25 mouse cellular contexts compared by ENCODE assay signal in the genomic region with DNA sequence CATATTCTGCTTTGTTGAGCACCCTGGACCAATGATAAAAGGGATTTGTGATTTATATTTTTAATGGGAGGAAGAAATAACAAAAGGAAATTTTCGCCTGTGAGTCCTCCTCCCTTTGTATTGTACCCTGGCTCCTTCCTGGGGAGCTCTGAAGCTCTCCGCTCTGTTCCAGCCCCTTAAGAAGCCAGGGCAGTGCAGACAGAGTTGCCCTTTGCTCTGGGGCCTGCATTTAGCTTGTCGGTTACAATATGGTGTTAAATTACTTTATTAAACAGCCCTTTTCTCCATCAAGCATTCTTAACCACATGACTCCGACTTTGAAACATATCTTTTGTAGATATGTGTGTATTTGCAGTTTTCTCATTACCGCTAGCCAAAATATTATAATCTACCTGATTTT.
A peak's percentile ranks its signal among the peaks of the same experiment; 100 is the strongest.
DNase-seq lines count a peak whose midpoint lies in the region; ATAC-seq and TF ChIP-seq lines count a peak whose summit lies in the region.
"Had no signal": no experiment of that assay in that cellular context is flagged by ENCODE, and none has a peak within 500 bp of the region (broad histone marks: within the 10 kb centered on the region; RNA-seq: fewer than 3 reads in every experiment).

No protein-coding gene starts in this region.

- H3K4me3 ChIP-seq in kidney, embryonic 16.5 days (ENCODE audit: low read length), result no peak overlapping the region
- H3K4me3 ChIP-seq in intestine, postnatal 0 days (ENCODE audit: low read depth, low read length), result no peak overlapping the region
- H3K4me3 ChIP-seq: forebrain, embryonic 10.5 days; heart, embryonic 10.5 days; liver, embryonic 15.5 days; lung, embryonic 15.5 days; megakaryocyte, embryonic 14.5 days; neural tube, embryonic 15.5 days had no signal

- H3K27me3 ChIP-seq in kidney, embryonic 16.5 days (ENCODE audit: insufficient read depth, low read length), result no peaks in the 10 kb centered on the region
- H3K27me3 ChIP-seq in intestine, postnatal 0 days (replicated peaks; ENCODE audit: control insufficient read depth, insufficient read depth, low read length), result no peaks in the 10 kb centered on the region
- H3K27me3 ChIP-seq: liver, embryonic 15.5 days; lung, embryonic 15.5 days; megakaryocyte, embryonic 14.5 days; neural tube, embryonic 15.5 days had no signal

- ATAC-seq in kidney, embryonic 16.5 days (ENCODE audit: low FRiP score, low TSS enrichment), result no peak
- ATAC-seq in intestine, postnatal 0 days, result no peak
- ATAC-seq: activated CD4-positive, CD25-positive, alpha-beta regulatory T cell, adult 4 months; forebrain, embryonic 16.5 days; inflammation-experienced regulatory T-cells, adult 6 months had no signal

- no peak for TF ChIP-seq CTCF in intestine, postnatal 0 days (IDR thresholded peaks at IDR 0.05; ENCODE audit: low read depth)

- peaks cover 6% of the 10 kb centered on the region; the same call in 1 of the 2 replicates for H3K4me1 ChIP-seq in kidney, embryonic 16.5 days (ENCODE audit: insufficient read depth, low read length)
- peaks cover 6% of the 10 kb centered on the region for H3K4me1 ChIP-seq in intestine, postnatal 0 days (replicated peaks; ENCODE audit: control insufficient read depth, insufficient read depth, low read length)
- H3K4me1 ChIP-seq: heart, embryonic 10.5 days; liver, embryonic 15.5 days; lung, embryonic 15.5 days; megakaryocyte, embryonic 14.5 days; neural tube, embryonic 15.5 days had no signal

- DNase-seq in kidney, adult 9 months, result peak; percentile 2
- peak; percentile 49 for DNase-seq in embryo, embryonic 10 days (ENCODE audit: low spot score)
- peak; percentile 20 for DNase-seq in embryo, embryonic 9.5 days (ENCODE audit: extremely low spot score)
- no peak for DNase-seq in ovary, postnatal 36 days (ENCODE audit: low spot score)
- no peak for DNase-seq in left cerebral cortex, adult 8-10 months (ENCODE audit: low spot score in 2 of 2)
- DNase-seq: adrenal gland, adult 8-10 months; cerebellum, adult 9-10 months; gastrocnemius, postnatal 10 days; heart, postnatal 4 days; kidney, postnatal 36 days; liver; lung, postnatal 36 days; thymus, adult 2 months had no signal

- WGBS in kidney, embryonic 16.5 days, result 51% methylated on average over 5 of the region's 5 CpGs
- 29% methylated on average over 5 of the region's 5 CpGs for WGBS in intestine, postnatal 0 days

- H3K9me3 ChIP-seq in kidney, embryonic 16.5 days (ENCODE audit: low read length), result no peaks in the 10 kb centered on the region
- no peaks in the 10 kb centered on the region for H3K9me3 ChIP-seq in intestine, postnatal 0 days (ENCODE audit: control insufficient read depth)
- H3K9me3 ChIP-seq: forebrain, embryonic 10.5 days; heart, embryonic 10.5 days; liver, embryonic 15.5 days; lung, embryonic 15.5 days; megakaryocyte, embryonic 14.5 days; neural tube, embryonic 15.5 days had no signal

- H3K27ac ChIP-seq in kidney, embryonic 16.5 days (ENCODE audit: low read length), result no peak overlapping the region
- H3K27ac ChIP-seq in intestine, postnatal 0 days (ENCODE audit: low read depth, low read length), result 0 out of 2 replicates have a peak overlapping the region, but pooled peaks have one; percentile 46
- H3K27ac ChIP-seq: forebrain, embryonic 10.5 days; heart, embryonic 10.5 days; liver, embryonic 15.5 days; lung, embryonic 15.5 days; neural tube, embryonic 15.5 days; stomach, postnatal 0 days had no signal

- no peak overlapping the region for H3K9ac ChIP-seq in kidney, embryonic 16.5 days (replicated peaks; ENCODE audit: low read length)
- no peak overlapping the region for H3K9ac ChIP-seq in intestine, postnatal 0 days (ENCODE audit: low read depth, low read length)
- H3K9ac ChIP-seq: liver, embryonic 15.5 days; lung, embryonic 15.5 days; neural tube, embryonic 15.5 days had no signal

- H3K36me3 ChIP-seq in kidney, embryonic 16.5 days (ENCODE audit: insufficient read depth, low read length), result no peaks in the 10 kb centered on the region
- no peaks in the 10 kb centered on the region for H3K36me3 ChIP-seq in intestine, postnatal 0 days (ENCODE audit: control insufficient read depth, insufficient read depth)
- H3K36me3 ChIP-seq: forebrain, embryonic 10.5 days; heart, embryonic 10.5 days; liver, embryonic 15.5 days; lung, embryonic 15.5 days; neural tube, embryonic 15.5 days had no signal

- H3K4me2 ChIP-seq in kidney, embryonic 16.5 days (replicated peaks; ENCODE audit: low read depth, low read length), result no peak overlapping the region
- peak overlapping the region; percentile 38; the same call in 1 of the 2 replicates for H3K4me2 ChIP-seq in intestine, postnatal 0 days (replicated peaks; ENCODE audit: low read depth)
- H3K4me2 ChIP-seq: liver, embryonic 15.5 days; lung, embryonic 15.5 days; neural tube, embryonic 15.5 days had no signal

Comparison
In these comparisons a context has a peak if more than half of its experiments do, and no peak if none do; other contexts are left out.
1. DNase-seq: peak in kidney, adult 9 months (single experiment), embryo, embryonic 10 days (single experiment) and embryo, embryonic 9.5 days (single experiment); none in ovary, postnatal 36 days (single experiment) and left cerebral cortex, adult 8-10 months (0 of 2).